Mouse (Mus musculus) small intestine, adult 2 months (tissue): ENCODE results near the gene Mea1.

Source experiments
- CTCF ChIP-seq: fragments of 200-500 bp; IDR thresholded peaks from 2 replicates; pipeline ENCODE4 v1.5.1; 2012; ENCODE audit warnings: low read depth, mild to moderate bottlenecking, control low read depth, inconsistent platforms, low read length, moderate library complexity, mixed read lengths; ENCODE audit not compliant: insufficient replicate concordance, insufficient read length; ENCODE audit errors: extremely low read depth
- POLR2A ChIP-seq: fragments of 200-500 bp; IDR thresholded peaks from 2 replicates; pipeline ENCODE4 v1.6.1; 2012; ENCODE audit warnings: low read depth, mild to moderate bottlenecking, control low read depth, inconsistent platforms, low read length, moderate library complexity

DNA sequence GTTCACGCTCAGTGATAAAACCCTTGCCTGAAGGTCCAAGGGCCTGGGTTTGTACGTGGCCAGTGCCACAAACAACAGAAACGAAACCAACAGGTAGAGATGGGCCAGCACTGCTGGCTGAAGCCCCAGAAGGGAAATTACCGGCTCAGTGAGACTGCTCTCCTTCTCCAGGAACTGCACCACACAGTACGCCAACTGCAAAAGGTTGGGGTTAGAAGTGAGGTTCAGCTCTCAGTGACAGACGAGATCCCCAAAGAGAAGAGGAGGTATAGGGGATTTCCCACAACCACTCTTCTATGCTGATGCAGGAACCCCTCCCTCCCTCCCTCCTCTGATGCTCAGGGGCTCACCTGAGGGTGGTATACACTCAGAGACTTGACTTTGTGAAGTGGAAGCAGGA lies 7.3 kb downstream of the Mea1 start:
- no peak for TF ChIP-seq CTCF
- no peak for TF ChIP-seq POLR2A
